Mouse (Mus musculus): ENCODE data around the gene Miox.

Miox gene

GRCm38 (mm10) chr15:89354455-89354854, 20.3 kb downstream of the Miox start:
- in situ Hi-C loops (cut with MboI; ENCODE audit: low pct_unique_long_range_greater_than_20kb in 1 of 2, low sequenced_read_pairs in 2 of 2, unreplicated experiment in 1 of 2) = no loop called here

GRCm38 (mm10) chr15:89355241-89356187, 21.3 kb downstream of the Miox start, which contains the start of the genes Lmf2 and Ncaph2:
Lmf2 (minus strand) TSS chr15:89355659.
Ncaph2 (plus strand) TSS chr15:89355719.
- in situ Hi-C loops (cut with MboI; ENCODE audit: low pct_unique_long_range_greater_than_20kb in 1 of 2, low sequenced_read_pairs in 2 of 2, unreplicated experiment in 1 of 2) = no loop called here

GRCm38 (mm10) chr15:89356372-89356771, 22.2 kb downstream of the Miox start:
- in situ Hi-C loops (cut with MboI; ENCODE audit: low pct_unique_long_range_greater_than_20kb in 1 of 2, low sequenced_read_pairs in 2 of 2, unreplicated experiment in 1 of 2) = no loop called here

- in situ Hi-C loops (cut with MboI; ENCODE audit: low pct_unique_long_range_greater_than_20kb in 1 of 2, low sequenced_read_pairs in 2 of 2, unreplicated experiment in 1 of 2) = no loop called here
Measured at GRCm38 (mm10) chr15:89358784-89359183, 24.6 kb downstream of the Miox start.

GRCm38 (mm10) chr15:89363051-89363450, 28.9 kb downstream of the Miox start:
- in situ Hi-C loops (cut with MboI; ENCODE audit: low pct_unique_long_range_greater_than_20kb in 1 of 2, low sequenced_read_pairs in 2 of 2, unreplicated experiment in 1 of 2) = no loop called here

GRCm38 (mm10) chr15:89365141-89365551, 30.9 kb downstream of the Miox start:
- in situ Hi-C loops (cut with MboI; ENCODE audit: low pct_unique_long_range_greater_than_20kb in 1 of 2, low sequenced_read_pairs in 2 of 2, unreplicated experiment in 1 of 2) = no loop called here

- in situ Hi-C loops (cut with MboI; ENCODE audit: low pct_unique_long_range_greater_than_20kb in 1 of 2, low sequenced_read_pairs in 2 of 2, unreplicated experiment in 1 of 2) = no loop called here
Measured at GRCm38 (mm10) chr15:89372068-89372467, 37.9 kb downstream of the Miox start.

GRCm38 (mm10) chr15:89372536-89372935, 38.3 kb downstream of the Miox start:
- in situ Hi-C loops (cut with MboI; ENCODE audit: low pct_unique_long_range_greater_than_20kb in 1 of 2, low sequenced_read_pairs in 2 of 2, unreplicated experiment in 1 of 2) = no loop called here

GRCm38 (mm10) chr15:89373027-89373761, 39.0 kb downstream of the Miox start:
- in situ Hi-C loops (cut with MboI; ENCODE audit: low pct_unique_long_range_greater_than_20kb in 1 of 2, low sequenced_read_pairs in 2 of 2, unreplicated experiment in 1 of 2) = no loop called here

- in situ Hi-C loops (cut with MboI; ENCODE audit: low pct_unique_long_range_greater_than_20kb in 1 of 2, low sequenced_read_pairs in 2 of 2, unreplicated experiment in 1 of 2) = no loop called here
Measured at GRCm38 (mm10) chr15:89373762-89374248, 39.6 kb downstream of the Miox start, which contains the start of gene Sco2. Sco2 (minus strand) TSS chr15:89373846.

- in situ Hi-C loops (cut with MboI; ENCODE audit: low pct_unique_long_range_greater_than_20kb in 1 of 2, low sequenced_read_pairs in 2 of 2, unreplicated experiment in 1 of 2) = no loop called here
Measured at GRCm38 (mm10) chr15:89374340-89374739, 40.1 kb downstream of the Miox start.

GRCm38 (mm10) chr15:89374801-89375534, 40.8 kb downstream of the Miox start:
- in situ Hi-C loops (cut with MboI; ENCODE audit: low pct_unique_long_range_greater_than_20kb in 1 of 2, low sequenced_read_pairs in 2 of 2, unreplicated experiment in 1 of 2) = no loop called here

GRCm38 (mm10) chr15:89376040-89376439, 41.8 kb downstream of the Miox start:
- in situ Hi-C loops (cut with MboI; ENCODE audit: low pct_unique_long_range_greater_than_20kb in 1 of 2, low sequenced_read_pairs in 2 of 2, unreplicated experiment in 1 of 2) = no loop called here

- in situ Hi-C loops (cut with MboI; ENCODE audit: low pct_unique_long_range_greater_than_20kb in 1 of 2, low sequenced_read_pairs in 2 of 2, unreplicated experiment in 1 of 2) = no loop called here
Measured at GRCm38 (mm10) chr15:89376957-89377356, 42.8 kb downstream of the Miox start, which contains the start of gene Tymp. Tymp (minus strand) TSS chr15:89377039.

- in situ Hi-C loops (cut with MboI; ENCODE audit: low pct_unique_long_range_greater_than_20kb in 1 of 2, low sequenced_read_pairs in 2 of 2, unreplicated experiment in 1 of 2) = no loop called here
Measured at GRCm38 (mm10) chr15:89377362-89377761, 43.2 kb downstream of the Miox start.

GRCm38 (mm10) chr15:89377938-89378828, 44.0 kb downstream of the Miox start:
- in situ Hi-C loops (cut with MboI; ENCODE audit: low pct_unique_long_range_greater_than_20kb in 1 of 2, low sequenced_read_pairs in 2 of 2, unreplicated experiment in 1 of 2) = no loop called here

GRCm38 (mm10) chr15:89378831-89379401, 44.7 kb downstream of the Miox start, which contains the start of gene Odf3b:
Odf3b (minus strand) TSS chr15:89379282.
- in situ Hi-C loops (cut with MboI; ENCODE audit: low pct_unique_long_range_greater_than_20kb in 1 of 2, low sequenced_read_pairs in 2 of 2, unreplicated experiment in 1 of 2) = no loop called here
